Mouse (Mus musculus) CH12.LX (cell line): ENCODE measurements around the gene Ccdc155.

Source experiments
- CHD2 ChIP-seq: IDR thresholded peaks from 2 replicates; pipeline ENCODE4 v1.6.1; 2011; ENCODE audit warnings: low read length, improper control_type of control experiment
- CTCF ChIP-seq, 2 experiments: IDR thresholded peaks in 1 of 2; conservative IDR thresholded peaks in 1 of 2; 2 replicates each; pipeline ENCODE4 v1.5.1; 2011 to 2012; ENCODE audit warnings: low read depth in 2 of 2, low read length in 2 of 2, improper control_type of control experiment in 1 of 2, inconsistent platforms in 1 of 2, mild to moderate bottlenecking in 1 of 2, moderate library complexity in 1 of 2
- E2F4 ChIP-seq: IDR thresholded peaks from 2 replicates; pipeline ENCODE4 v1.6.1; 2011; ENCODE audit warnings: low read depth, low read length, improper control_type of control experiment; ENCODE audit not compliant: insufficient replicate concordance
- ELF1 ChIP-seq: IDR thresholded peaks from 2 replicates; pipeline ENCODE4 v1.6.1; 2014; ENCODE audit warnings: low read depth, mild to moderate bottlenecking, inconsistent platforms, low read length, improper control_type of control experiment
- HCFC1 ChIP-seq: IDR thresholded peaks from 2 replicates; pipeline ENCODE4 v1.6.1; 2012; ENCODE audit warnings: low read depth, mild to moderate bottlenecking, inconsistent platforms, low read length, improper control_type of control experiment
- JUND ChIP-seq: conservative IDR thresholded peaks from 2 replicates; pipeline ENCODE4 v1.6.1; 2011; ENCODE audit warnings: low read depth, low read length, improper control_type of control experiment
- MAX ChIP-seq: IDR thresholded peaks from 2 replicates; pipeline ENCODE4 v1.6.1; 2011; ENCODE audit warnings: low read length, improper control_type of control experiment
- POLR2A ChIP-seq: IDR thresholded peaks from 2 replicates; pipeline ENCODE4 v1.6.1; 2011; ENCODE audit warnings: low read depth, mild to moderate bottlenecking, improper control_type of control experiment, low read length
- SIN3A ChIP-seq: IDR thresholded peaks from 2 replicates; pipeline ENCODE4 v1.6.1; 2012; ENCODE audit warnings: low read length, improper control_type of control experiment, inconsistent platforms
- TCF12 ChIP-seq: IDR thresholded peaks from 2 replicates; pipeline ENCODE4 v1.6.1; 2014; ENCODE audit warnings: low read depth, mild to moderate bottlenecking, inconsistent platforms, low read length, improper control_type of control experiment
- UBTF ChIP-seq: IDR thresholded peaks from 2 replicates; pipeline ENCODE4 v1.6.1; 2012; ENCODE audit warnings: low read depth, mild to moderate bottlenecking, inconsistent platforms, low read length, improper control_type of control experiment, moderate library complexity

- TF ChIP-seq CTCF (conservative IDR thresholded peaks at IDR 0.05 in 1 of 2, IDR thresholded peaks at IDR 0.05 in 1 of 2; ENCODE audit: low read depth in 2 of 2, low read length in 2 of 2) (no peak), HCFC1 (no peak), E2F4 (no peak), TCF12 (no peak), SIN3A (no peak), ELF1 (no peak), POLR2A (no peak), JUND (no peak), CHD2 (no peak), MAX (no peak), UBTF (no peak)
These were observed 13.5 kb downstream of the Ccdc155 start for GRCm38 (mm10) chr7:45191161-45191560.
